Mouse (Mus musculus): ENCODE results near the gene R3hdm2. TPM values are rescaled to one million over a fixed set of nuclear protein-coding genes. Genes with fewer than 3 reads are reported as not detected.

R3hdm2 gene
- polyA plus RNA-seq, 1 experiment: 63.4 TPM

DNA sequence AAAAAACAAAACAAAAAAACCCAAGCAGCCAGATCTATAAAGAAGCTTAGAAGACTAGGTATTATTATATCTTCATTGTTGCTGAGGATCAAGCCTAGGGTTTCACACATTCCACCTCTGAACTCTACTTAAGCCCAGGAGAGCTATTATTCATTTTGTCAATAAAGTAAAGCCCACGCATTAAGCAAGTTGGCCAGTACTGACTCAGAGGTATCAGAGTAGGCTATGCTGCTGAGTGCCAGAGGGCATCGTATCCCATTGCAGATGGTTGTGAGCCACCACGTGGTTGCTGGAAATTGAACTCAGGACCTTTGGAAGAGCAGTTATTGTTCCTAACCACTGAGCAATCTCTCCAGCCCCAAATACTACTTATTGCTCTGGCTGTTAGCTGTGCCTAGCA is 163.8 kb downstream of the R3hdm2 start:
- no peak overlapping the region for H3K4me3 ChIP-seq
- no peaks in the 10 kb centered on the region for H3K79me2 ChIP-seq (ENCODE audit: control insufficient read depth, insufficient read depth)
- no peaks in the 10 kb centered on the region for H3K27me3 ChIP-seq (ENCODE audit: control insufficient read depth, insufficient read depth, insufficient read length)
- no peak overlapping the region for H3K4me2 ChIP-seq (ENCODE audit: low read depth)
- H3ac ChIP-seq (ENCODE audit: control insufficient read depth, insufficient read length): no peak overlapping the region
- no peak for TF ChIP-seq MYOD1 (IDR thresholded peaks at IDR 0.05; ENCODE audit: control insufficient read depth in 1 of 3, insufficient read length in 2 of 3, low read depth in 2 of 3)
- no peak for TF ChIP-seq POLR2A (IDR thresholded peaks at IDR 0.05; ENCODE audit: insufficient read length, low read depth)
- no peak for TF ChIP-seq REST (IDR thresholded peaks at IDR 0.05; ENCODE audit: insufficient read depth, insufficient read length)
- TF ChIP-seq CEBPB (IDR thresholded peaks at IDR 0.05; ENCODE audit: insufficient read depth, poor library complexity, severe bottlenecking): no peak
- TF ChIP-seq USF1 (IDR thresholded peaks at IDR 0.05; ENCODE audit: low read depth): no peak
- no peak for TF ChIP-seq MYOG (IDR thresholded peaks at IDR 0.05; ENCODE audit: control insufficient read depth in 1 of 3, insufficient read depth in 1 of 3, insufficient read length in 2 of 3, low read depth in 2 of 3)
- no peak for TF ChIP-seq TCF12 (IDR thresholded peaks at IDR 0.05; ENCODE audit: insufficient read depth, poor library complexity, severe bottlenecking)
- no peak for TF ChIP-seq SRF (IDR thresholded peaks at IDR 0.05; ENCODE audit: control insufficient read depth, insufficient read length, low read depth)
- no peak for TF ChIP-seq E2F4 (IDR thresholded peaks at IDR 0.05; ENCODE audit: insufficient read depth)
- TF ChIP-seq TCF3 (IDR thresholded peaks at IDR 0.05; ENCODE audit: insufficient read length, low read depth): no peak
- TF ChIP-seq MAX (IDR thresholded peaks at IDR 0.05; ENCODE audit: low read depth): no peak
- H3K36me3 ChIP-seq (ENCODE audit: control insufficient read depth, insufficient read depth): peaks cover 21% of the 10 kb centered on the region

GRCm38 (mm10) chr10:127544375-127544774 is 164.2 kb downstream of the R3hdm2 start:
- no peaks in the 10 kb centered on the region for H3K27me3 ChIP-seq (ENCODE audit: control insufficient read depth, insufficient read depth, insufficient read length)
- no peaks in the 10 kb centered on the region for H3K79me2 ChIP-seq (ENCODE audit: control insufficient read depth, insufficient read depth)
- H3K4me2 ChIP-seq (ENCODE audit: low read depth): no peak overlapping the region
- no peak for TF ChIP-seq CEBPB (IDR thresholded peaks at IDR 0.05; ENCODE audit: insufficient read depth, poor library complexity, severe bottlenecking)
- no peak for TF ChIP-seq TCF3 (IDR thresholded peaks at IDR 0.05; ENCODE audit: insufficient read length, low read depth)
- no peak for TF ChIP-seq POLR2AphosphoS2 (IDR thresholded peaks at IDR 0.05; ENCODE audit: insufficient read length, low read depth)
- no peak for TF ChIP-seq USF1 (IDR thresholded peaks at IDR 0.05; ENCODE audit: low read depth)
- no peak for TF ChIP-seq POLR2A (IDR thresholded peaks at IDR 0.05; ENCODE audit: insufficient read length, low read depth)
- no peak for TF ChIP-seq MYOD1 (IDR thresholded peaks at IDR 0.05; ENCODE audit: control insufficient read depth in 1 of 3, insufficient read length in 2 of 3, low read depth in 2 of 3)
- TF ChIP-seq TCF12 (IDR thresholded peaks at IDR 0.05; ENCODE audit: insufficient read depth, poor library complexity, severe bottlenecking): no peak
- TF ChIP-seq MYOG (IDR thresholded peaks at IDR 0.05; ENCODE audit: control insufficient read depth in 1 of 3, insufficient read depth in 1 of 3, insufficient read length in 2 of 3, low read depth in 2 of 3): no peak
- TF ChIP-seq MAX (IDR thresholded peaks at IDR 0.05; ENCODE audit: low read depth): no peak
- TF ChIP-seq REST (IDR thresholded peaks at IDR 0.05; ENCODE audit: insufficient read depth, insufficient read length): no peak
- TF ChIP-seq E2F4 (IDR thresholded peaks at IDR 0.05; ENCODE audit: insufficient read depth): no peak
- TF ChIP-seq SRF (IDR thresholded peaks at IDR 0.05; ENCODE audit: control insufficient read depth, insufficient read length, low read depth): no peak
- H3K4me3 ChIP-seq: no peak overlapping the region
- H3K36me3 ChIP-seq (ENCODE audit: control insufficient read depth, insufficient read depth): peaks cover 21% of the 10 kb centered on the region
- H3ac ChIP-seq (ENCODE audit: control insufficient read depth, insufficient read length): no peak overlapping the region

- H3K4me3 ChIP-seq: no peak overlapping the region
- H3K79me2 ChIP-seq (ENCODE audit: control insufficient read depth, insufficient read depth): no peaks in the 10 kb centered on the region
- no peak overlapping the region for H3ac ChIP-seq (ENCODE audit: control insufficient read depth, insufficient read length)
- TF ChIP-seq POLR2AphosphoS2 (IDR thresholded peaks at IDR 0.05; ENCODE audit: insufficient read length, low read depth): no peak
- TF ChIP-seq SRF (IDR thresholded peaks at IDR 0.05; ENCODE audit: control insufficient read depth, insufficient read length, low read depth): no peak
- no peak for TF ChIP-seq REST (IDR thresholded peaks at IDR 0.05; ENCODE audit: insufficient read depth, insufficient read length)
- no peak for TF ChIP-seq TCF12 (IDR thresholded peaks at IDR 0.05; ENCODE audit: insufficient read depth, poor library complexity, severe bottlenecking)
- TF ChIP-seq MYOG (IDR thresholded peaks at IDR 0.05; ENCODE audit: control insufficient read depth in 1 of 3, insufficient read depth in 1 of 3, insufficient read length in 2 of 3, low read depth in 2 of 3): no peak
- no peak for TF ChIP-seq E2F4 (IDR thresholded peaks at IDR 0.05; ENCODE audit: insufficient read depth)
- TF ChIP-seq POLR2A (IDR thresholded peaks at IDR 0.05; ENCODE audit: insufficient read length, low read depth): no peak
- no peak for TF ChIP-seq USF1 (IDR thresholded peaks at IDR 0.05; ENCODE audit: low read depth)
- TF ChIP-seq MYOD1 (IDR thresholded peaks at IDR 0.05; ENCODE audit: control insufficient read depth in 1 of 3, insufficient read length in 2 of 3, low read depth in 2 of 3): no peak
- TF ChIP-seq CEBPB (IDR thresholded peaks at IDR 0.05; ENCODE audit: insufficient read depth, poor library complexity, severe bottlenecking): no peak
- no peak for TF ChIP-seq MAX (IDR thresholded peaks at IDR 0.05; ENCODE audit: low read depth)
- H3K36me3 ChIP-seq (ENCODE audit: control insufficient read depth, insufficient read depth): peaks cover 20% of the 10 kb centered on the region
- no peak overlapping the region for H3K4me2 ChIP-seq (ENCODE audit: low read depth)
- H3K27me3 ChIP-seq (ENCODE audit: control insufficient read depth, insufficient read depth, insufficient read length): no peaks in the 10 kb centered on the region
Observed at GRCm38 (mm10) chr10:127546505-127546904, 166.4 kb downstream of the R3hdm2 start.

GRCm38 (mm10) chr10:127548236-127548635 is 168.1 kb downstream of the R3hdm2 start:
- no peak overlapping the region for H3ac ChIP-seq (ENCODE audit: control insufficient read depth, insufficient read length)
- no peak overlapping the region for H3K4me2 ChIP-seq (ENCODE audit: low read depth)
- no peak overlapping the region for H3K4me3 ChIP-seq
- H3K27me3 ChIP-seq (ENCODE audit: control insufficient read depth, insufficient read depth, insufficient read length): no peaks in the 10 kb centered on the region
- TF ChIP-seq MYOD1 (IDR thresholded peaks at IDR 0.05; ENCODE audit: control insufficient read depth in 1 of 3, insufficient read length in 2 of 3, low read depth in 2 of 3): no peak
- TF ChIP-seq POLR2AphosphoS2 (IDR thresholded peaks at IDR 0.05; ENCODE audit: insufficient read length, low read depth): peak; percentile 41
- no peak for TF ChIP-seq CEBPB (IDR thresholded peaks at IDR 0.05; ENCODE audit: insufficient read depth, poor library complexity, severe bottlenecking)
- TF ChIP-seq MAX (IDR thresholded peaks at IDR 0.05; ENCODE audit: low read depth): no peak
- peaks cover 17% of the 10 kb centered on the region for H3K36me3 ChIP-seq (ENCODE audit: control insufficient read depth, insufficient read depth)
- H3K79me2 ChIP-seq (ENCODE audit: control insufficient read depth, insufficient read depth): no peaks in the 10 kb centered on the region

Other genes starting within 250 kb of the R3hdm2 start
- gene B4galnt1, start 215.1 kb upstream of the R3hdm2 start, polyA plus RNA-seq (2012; fragmentation: generic; extraction: Trizol): 12.4 TPM
- gene Slc26a10, start 199.7 kb upstream of the R3hdm2 start, polyA plus RNA-seq (2012; fragmentation: generic; extraction: Trizol): 1.3 TPM
- 25.3 TPM for gene Arhgef25, start 190.2 kb upstream of the R3hdm2 start, polyA plus RNA-seq (2012; fragmentation: generic; extraction: Trizol)
- 42.4 TPM for gene Dtx3, start 184.6 kb upstream of the R3hdm2 start, polyA plus RNA-seq (2012; fragmentation: generic; extraction: Trizol)
- gene Pip4k2c, start 168.7 kb upstream of the R3hdm2 start, polyA plus RNA-seq (2012; fragmentation: generic; extraction: Trizol): 22.5 TPM
- gene Kif5a, start 117.0 kb upstream of the R3hdm2 start, polyA plus RNA-seq (2012; fragmentation: generic; extraction: Trizol): 0.14 TPM
- gene Dctn2, start 114.0 kb upstream of the R3hdm2 start, polyA plus RNA-seq (2012; fragmentation: generic; extraction: Trizol): 250 TPM
- gene Mbd6, start 91.3 kb upstream of the R3hdm2 start, polyA plus RNA-seq (2012; fragmentation: generic; extraction: Trizol): 24.7 TPM
- gene Mars, start 68.5 kb upstream of the R3hdm2 start, polyA plus RNA-seq (2012; fragmentation: generic; extraction: Trizol): 280 TPM
- gene Arhgap9, start 58.4 kb upstream of the R3hdm2 start, polyA plus RNA-seq (2012; fragmentation: generic; extraction: Trizol): 0.77 TPM
- gene Gli1, start 38.4 kb upstream of the R3hdm2 start, polyA plus RNA-seq (2012; fragmentation: generic; extraction: Trizol): 1.00 TPM
- 0.10 TPM for gene Inhbe, start 25.9 kb upstream of the R3hdm2 start, polyA plus RNA-seq (2012; fragmentation: generic; extraction: Trizol)
- gene Inhbc, start 9.9 kb upstream of the R3hdm2 start, polyA plus RNA-seq (2012; fragmentation: generic; extraction: Trizol): not detected
- 125 TPM for gene Stac3, start 121.4 kb downstream of the R3hdm2 start, polyA plus RNA-seq (2012; fragmentation: generic; extraction: Trizol)
- gene Ndufa4l2, start 134.6 kb downstream of the R3hdm2 start, polyA plus RNA-seq (2012; fragmentation: generic; extraction: Trizol): 2.9 TPM
- gene Shmt2, start 142.1 kb downstream of the R3hdm2 start, polyA plus RNA-seq (2012; fragmentation: generic; extraction: Trizol): 535 TPM
- 3.9 TPM for gene Nxph4, start 154.2 kb downstream of the R3hdm2 start, polyA plus RNA-seq (2012; fragmentation: generic; extraction: Trizol)
- 244 TPM for gene Lrp1, start 240.8 kb downstream of the R3hdm2 start, polyA plus RNA-seq (2012; fragmentation: generic; extraction: Trizol)

Data from myocyte (in vitro differentiated cells).